Mouse (Mus musculus) v-Abl transformed pro-B cells (cell line): ENCODE measurements around the gene Islr.

ENCODE experiments used
- in situ Hi-C, 2 experiments: fragments of 400-800 bp; cut with MboI; formaldehyde crosslinking; loops; one replicate each; pipeline ENCODE4 v1.15.1; 2025; ENCODE audit not compliant: unreplicated experiment in 2 of 2

Islr gene

GRCm38 (mm10) chr9:58203516-58204447 is at the start of gene Islr, which contains the start of gene Islr2:
Gene Islr (minus strand): TSS chr9:58204306.
Gene Islr2 (minus strand): TSS chr9:58204319.
- in situ Hi-C loops = loop anchor here (5.0 to 25.0 kb wide), 4 partner anchors 161 to 541 kb away; partner anchors contain the start of gene Csk (in 1 of the 2)

GRCm38 (mm10) chr9:58253805-58254122 is 49.7 kb upstream of the Islr start:
- in situ Hi-C loops = loop anchor here (25.0 kb wide), 2 partner anchors 416 to 441 kb away; partner anchors contain the start of gene Arid3b (in 1 of the 2)

GRCm38 (mm10) chr9:58253033-58253804 is 49.1 kb upstream of the Islr start, which contains the start of gene Stoml1:
Gene Stoml1 (plus strand): TSS chr9:58253164.
- in situ Hi-C loops = loop anchor here (25.0 kb wide), 2 partner anchors 416 to 441 kb away; partner anchors contain the start of gene Arid3b (in 1 of the 2)

GRCm38 (mm10) chr9:58250730-58251129 is 46.6 kb upstream of the Islr start:
- in situ Hi-C loops = loop anchor here (25.0 kb wide), 2 partner anchors 413 to 438 kb away; partner anchors contain the start of gene Arid3b (in 1 of the 2)

GRCm38 (mm10) chr9:58250322-58250721 is 46.2 kb upstream of the Islr start:
- in situ Hi-C loops = loop anchor here (25.0 kb wide), 2 partner anchors 413 to 438 kb away; partner anchors contain the start of gene Arid3b (in 1 of the 2)

- in situ Hi-C loops = loop anchor here (25.0 kb wide), 2 partner anchors 412 to 437 kb away; partner anchors contain the start of gene Arid3b (in 1 of the 2)
Measured at GRCm38 (mm10) chr9:58249592-58250192, 45.6 kb upstream of the Islr start, which contains the start of gene Pml. Gene Pml (minus strand): TSS chr9:58249786.

- in situ Hi-C loops = no loop called here
Measured at GRCm38 (mm10) chr9:58248746-58249413, 44.8 kb upstream of the Islr start.

- in situ Hi-C loops = no loop called here
Measured at GRCm38 (mm10) chr9:58247064-58247759, 43.1 kb upstream of the Islr start.

- in situ Hi-C loops = no loop called here
Measured at GRCm38 (mm10) chr9:58246083-58246591, 42.0 kb upstream of the Islr start.

- in situ Hi-C loops = no loop called here
Measured at GRCm38 (mm10) chr9:58243696-58244095, 39.6 kb upstream of the Islr start.

- in situ Hi-C loops = no loop called here
Measured at GRCm38 (mm10) chr9:58242696-58243095, 38.6 kb upstream of the Islr start.

- in situ Hi-C loops = no loop called here
Measured at GRCm38 (mm10) chr9:58241780-58242485, 37.8 kb upstream of the Islr start.

GRCm38 (mm10) chr9:58234502-58235015 is 30.5 kb upstream of the Islr start:
- in situ Hi-C loops = no loop called here

GRCm38 (mm10) chr9:58232374-58232773 is 28.3 kb upstream of the Islr start:
- in situ Hi-C loops = no loop called here

GRCm38 (mm10) chr9:58231746-58232145 is 27.6 kb upstream of the Islr start:
- in situ Hi-C loops = no loop called here

GRCm38 (mm10) chr9:58228777-58229466 is 24.8 kb upstream of the Islr start:
- in situ Hi-C loops = loop anchor here (5.0 to 10.0 kb wide), 4 partner anchors 53 to 306 kb away; partner anchors contain the start of gene Tbc1d21 (in 1 of the 2)
